Mouse (Mus musculus): ENCODE data around the gene Mdga1.

Mdga1 gene

GRCm38 (mm10) chr17:29883351-29883750, 86.5 kb downstream of the Mdga1 start:
- DNase-seq = no peak

DNA sequence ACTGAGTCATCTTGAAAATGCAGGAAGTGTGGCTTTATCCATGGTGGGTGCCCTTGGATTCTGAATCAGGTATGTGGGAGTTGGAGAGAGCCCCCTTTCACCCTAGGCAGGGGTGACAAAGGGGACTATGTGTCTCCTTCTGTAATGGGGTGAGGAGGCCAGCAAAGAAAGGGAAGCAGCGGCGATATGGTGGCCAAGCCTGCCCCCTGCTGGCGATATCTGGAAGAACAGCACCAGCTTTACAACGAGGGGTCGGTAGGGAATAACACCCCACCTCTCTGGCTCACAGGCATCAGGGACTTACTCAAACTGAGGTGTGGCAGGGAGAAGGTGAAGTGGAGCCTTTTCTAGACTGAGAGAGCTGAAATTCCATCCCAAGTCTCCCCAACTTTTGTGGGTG, 87.0 kb downstream of the Mdga1 start:
- DNase-seq = peak; percentile 77

- DNase-seq = no peak
These were observed 89.6 kb downstream of the Mdga1 start for GRCm38 (mm10) chr17:29880251-29880650.

- no peak for DNase-seq
These were observed 90.9 kb downstream of the Mdga1 start for GRCm38 (mm10) chr17:29878990-29879389.

DNA sequence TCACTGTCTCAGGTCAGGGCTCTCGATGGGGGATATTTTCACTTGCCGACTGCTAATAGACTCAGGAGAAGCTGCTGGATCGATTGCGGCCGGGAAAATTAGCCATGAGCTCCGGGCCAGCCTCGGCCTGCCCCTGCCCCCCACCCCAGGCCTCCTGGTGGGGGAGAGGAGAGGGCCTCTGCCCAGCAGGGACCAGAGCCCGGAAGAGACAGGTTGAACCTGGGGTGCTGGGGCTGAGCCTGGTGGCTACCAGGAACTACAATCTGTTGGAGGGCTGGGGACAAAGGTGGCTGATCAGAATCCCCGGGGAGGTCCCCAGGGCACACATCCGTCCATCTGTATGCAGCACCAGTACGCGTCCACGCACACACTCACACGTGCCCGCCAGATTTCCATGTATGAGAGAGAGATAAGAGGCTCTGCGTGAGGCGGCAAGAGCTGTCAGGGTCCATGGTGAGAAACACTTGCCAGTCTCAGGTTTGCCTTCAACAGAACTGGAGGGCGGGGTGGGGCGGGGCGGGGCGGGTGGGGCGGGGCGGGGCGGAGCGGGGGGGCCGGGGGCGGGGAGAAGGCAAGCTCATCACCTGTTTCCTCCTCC, 95.7 kb downstream of the Mdga1 start:
- DNase-seq = peak; percentile 40

DNA sequence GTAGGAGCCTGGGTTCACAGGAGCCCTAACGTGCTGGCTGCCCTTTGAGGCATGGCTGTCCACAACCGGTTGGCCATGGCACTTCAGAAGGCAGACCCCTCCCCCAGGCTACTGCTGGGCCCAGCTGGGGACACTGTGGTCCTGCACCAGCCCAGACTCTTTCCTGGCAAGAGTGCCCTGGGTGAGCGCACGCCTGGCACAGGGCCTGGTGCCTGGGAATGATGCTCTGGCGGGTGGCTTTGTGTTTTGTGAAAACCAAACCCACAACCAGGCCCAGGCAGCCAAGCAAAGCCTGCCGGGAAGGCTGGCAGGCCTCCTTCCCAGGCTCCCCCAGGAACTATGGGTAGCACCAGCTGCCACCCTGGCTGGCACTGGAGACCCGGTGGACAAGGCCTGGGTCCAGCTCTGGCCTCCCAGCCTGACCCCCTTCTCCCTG, 96.3 kb downstream of the Mdga1 start:
- DNase-seq = peak; percentile 54

DNA sequence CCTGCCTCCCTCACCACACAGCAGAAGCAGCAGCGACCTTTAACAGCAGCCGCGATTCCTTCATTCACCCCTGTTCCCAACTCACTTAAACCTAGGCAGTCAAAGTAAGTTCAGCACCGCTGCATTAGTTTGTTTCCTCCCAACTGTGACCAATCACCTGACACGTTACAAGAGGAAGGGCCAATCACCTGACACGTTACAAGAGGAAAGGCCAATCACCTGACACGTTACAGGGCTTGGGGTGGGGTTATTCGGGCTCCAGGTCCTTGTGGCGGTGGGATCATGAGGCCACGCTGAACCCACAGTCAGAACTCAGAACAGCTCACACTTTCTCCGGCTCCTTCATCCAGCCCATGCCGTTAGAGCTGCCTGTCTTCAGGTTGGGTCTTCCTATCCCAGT, 99.6 kb downstream of the Mdga1 start:
- no peak for DNase-seq

GRCm38 (mm10) chr17:29865914-29866313, 104.0 kb downstream of the Mdga1 start:
- DNase-seq = no peak

- DNase-seq = no peak
These were observed 105.4 kb downstream of the Mdga1 start for GRCm38 (mm10) chr17:29864440-29864839.

DNA sequence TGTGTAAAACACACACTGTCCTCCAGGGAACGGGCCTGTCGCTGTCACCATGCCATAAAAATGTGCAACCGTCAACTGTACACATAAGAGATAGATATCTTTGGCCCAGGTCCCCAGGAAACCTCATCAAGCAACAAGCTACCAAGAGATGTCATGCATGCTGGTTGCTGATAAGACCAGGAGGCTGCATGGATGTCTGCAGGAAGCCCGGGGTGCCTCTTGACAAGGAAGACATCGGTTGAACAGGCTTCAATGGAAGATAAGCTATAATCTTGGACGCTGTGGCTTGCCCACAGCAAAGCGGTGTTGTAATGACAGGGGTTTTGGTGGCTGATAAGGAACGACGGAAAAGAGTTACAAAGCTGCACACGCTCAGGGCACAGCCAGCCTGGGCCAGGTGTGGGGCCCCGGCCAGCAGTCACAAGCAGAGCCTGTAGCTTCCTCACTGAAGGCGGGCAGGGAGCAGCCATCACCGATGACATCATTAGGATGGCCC, 110.1 kb downstream of the Mdga1 start:
- DNase-seq = no peak

GRCm38 (mm10) chr17:29858764-29859163, 111.1 kb downstream of the Mdga1 start:
- peak; percentile 65 for DNase-seq

GRCm38 (mm10) chr17:29855702-29856580, 113.9 kb downstream of the Mdga1 start:
- no peak for DNase-seq

- no peak for DNase-seq
These were observed 115.1 kb downstream of the Mdga1 start for GRCm38 (mm10) chr17:29854835-29855234.

- no peak for DNase-seq
These were observed 115.5 kb downstream of the Mdga1 start for GRCm38 (mm10) chr17:29854388-29854787.

DNA sequence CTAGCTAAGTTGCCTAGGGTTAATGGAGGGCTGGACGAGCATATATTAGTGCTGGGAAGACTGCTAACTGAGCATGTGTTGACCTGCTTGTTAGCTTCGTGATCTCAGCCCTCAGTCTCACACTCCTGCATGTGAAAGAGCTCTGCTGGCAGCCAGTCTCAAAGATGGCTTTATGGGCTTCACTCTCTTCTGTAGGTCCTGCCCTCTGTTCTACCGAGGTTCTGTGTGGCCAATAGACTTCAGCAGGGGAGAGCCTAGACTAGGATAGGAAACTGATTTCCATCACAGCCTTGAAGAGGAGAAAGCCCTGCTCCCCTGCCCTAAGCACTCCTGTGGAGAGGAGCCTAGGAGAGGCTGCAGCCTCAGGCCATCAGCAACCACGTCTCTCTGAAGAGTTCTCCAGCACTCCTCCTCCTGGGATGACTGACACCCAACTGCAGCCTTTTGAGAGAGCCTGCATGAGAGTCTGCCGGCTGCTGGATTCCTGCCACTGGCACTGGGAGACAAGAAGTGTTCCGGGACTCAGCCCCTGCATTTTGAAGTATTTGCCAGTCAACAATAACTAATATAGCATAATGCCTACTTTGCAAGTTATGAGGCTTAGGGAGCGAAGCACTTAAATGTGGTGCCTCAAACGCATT, 116.9 kb downstream of the Mdga1 start:
- no peak for DNase-seq

GRCm38 (mm10) chr17:29849436-29849797, 120.5 kb downstream of the Mdga1 start:
- no peak for DNase-seq

DNA sequence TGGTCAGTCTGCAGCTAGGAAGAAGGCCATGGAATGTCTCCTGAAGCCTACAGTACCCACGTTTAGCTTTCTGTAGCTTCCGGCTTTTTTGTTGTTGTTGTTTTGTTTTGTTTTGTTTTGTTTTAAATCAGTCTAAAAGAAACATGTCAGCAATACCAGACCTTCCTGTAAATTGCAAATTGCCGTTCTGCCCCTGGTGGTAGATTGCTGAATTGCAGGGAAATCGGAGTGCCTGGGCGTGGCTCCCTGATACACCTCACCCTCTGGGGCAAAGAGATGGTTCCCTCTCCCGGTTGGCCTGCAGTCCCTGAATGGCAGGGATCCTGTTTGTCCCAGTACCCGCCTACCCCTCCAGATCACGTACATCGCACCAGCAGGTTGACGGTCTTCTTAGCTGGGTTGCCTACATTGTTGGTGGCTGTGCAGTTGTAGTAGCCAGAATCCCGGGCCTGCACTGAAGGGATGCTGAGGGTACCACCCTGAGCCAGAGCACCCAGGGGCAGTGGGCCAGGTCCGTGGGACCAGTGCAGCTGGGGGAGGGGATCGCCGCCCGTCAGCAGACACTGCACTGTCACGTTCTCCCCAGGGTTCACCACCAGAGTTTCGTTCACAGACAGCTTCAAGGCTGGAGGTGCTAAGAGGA, 121.0 kb downstream of the Mdga1 start:
- DNase-seq = peak; percentile 74

- DNase-seq = no peak
These were observed 122.6 kb downstream of the Mdga1 start for GRCm38 (mm10) chr17:29847291-29847690.

DNA sequence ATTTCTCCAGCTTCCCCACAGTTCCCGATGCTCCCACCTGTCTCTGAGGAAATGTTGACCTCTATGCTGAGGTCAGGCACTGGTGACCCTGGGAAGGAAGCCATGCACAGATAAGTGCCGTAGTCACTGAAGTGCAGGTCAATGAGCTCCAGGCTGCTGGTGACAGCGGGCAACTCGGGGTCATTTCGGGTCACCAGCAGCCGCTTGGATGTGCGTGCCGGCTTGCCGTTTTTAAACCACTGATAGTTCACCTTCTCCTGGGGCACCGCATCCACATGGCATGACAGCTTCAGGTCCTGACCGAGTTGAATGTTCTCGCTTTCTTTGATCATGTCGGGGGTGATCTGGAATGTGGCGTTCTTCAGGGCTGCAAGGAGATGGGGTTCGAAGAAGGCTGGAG, 123.6 kb downstream of the Mdga1 start:
- no peak for DNase-seq

- no peak for DNase-seq
These were observed 124.9 kb downstream of the Mdga1 start for GRCm38 (mm10) chr17:29844949-29845348.

DNA sequence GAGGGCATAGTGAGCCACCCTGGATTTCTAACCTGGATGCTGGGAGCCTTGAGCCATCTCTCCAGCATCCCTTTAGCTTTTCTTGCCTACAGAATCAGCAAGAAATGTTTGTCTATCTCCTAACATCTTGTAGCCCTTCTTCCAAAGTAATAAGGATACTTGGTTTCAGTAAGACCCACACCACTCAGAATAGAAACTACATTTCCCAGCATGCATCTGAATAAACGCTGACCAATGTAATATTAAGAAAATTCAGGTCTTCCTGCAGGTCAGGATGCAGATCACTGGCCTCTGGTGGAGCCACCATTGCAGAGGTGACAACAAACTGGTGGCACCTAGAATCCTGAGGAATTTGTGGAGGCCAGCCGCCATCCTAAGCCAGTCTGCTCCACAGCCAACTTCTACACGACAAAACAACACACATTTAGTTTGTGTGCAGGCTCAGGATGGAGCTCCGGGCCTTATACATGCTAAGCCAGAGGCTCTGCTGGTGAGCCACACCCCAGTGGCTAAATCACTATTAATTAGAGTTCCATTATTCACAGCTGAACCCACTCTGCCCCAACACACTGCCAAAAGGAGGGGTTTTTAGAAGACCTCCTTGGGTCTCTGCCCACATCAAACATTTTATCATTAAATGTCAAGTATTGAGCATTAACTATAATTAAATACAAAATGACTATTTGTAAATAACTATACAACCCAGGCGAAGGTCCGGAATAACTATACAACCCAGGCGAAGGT, 126.3 kb downstream of the Mdga1 start:
- no peak for DNase-seq

Measured in retina, postnatal 1 day (tissue).